8 mouse cellular contexts compared by ENCODE assay signal in genomic region chr1:95313393-95314228, GRCm38 (mm10). TPM values are rescaled to one million over a fixed set of nuclear protein-coding genes. Genes with fewer than 3 reads are reported as not detected.
DNase-seq lines count a peak whose midpoint lies in the region; ATAC-seq and TF ChIP-seq lines count a peak whose summit lies in the region.

Gene Fam174a (plus strand): TSS chr1:95313623.

- DNase-seq in c-Kit-positive CD71-negative TER-119-negative erythroid progenitor cells, embryonic 14.5 days (ENCODE audit: low read depth) = peak; percentile 81
- DNase-seq in forebrain, embryonic 10.5 days (ENCODE audit: extremely low spot score, low spot score) = peak; percentile 88
- DNase-seq in kidney, postnatal 25 days = peak; percentile 96 to 97
- DNase-seq in liver, embryonic 14.5 days (ENCODE audit: low read depth in 3 of 3, low spot score in 3 of 3) = peak; percentile 75 to 77 (median 76)
- peak; percentile 93 for DNase-seq in neural tube, embryonic 11.5 days (ENCODE audit: low spot score)
- peak; percentile 93 for DNase-seq in stomach, postnatal 0 days (ENCODE audit: low spot score)

- H3K9me3 ChIP-seq in forebrain, embryonic 10.5 days = no peaks in the 10 kb centered on the region
- H3K9me3 ChIP-seq in heart, embryonic 15.5 days (replicated peaks) = no peaks in the 10 kb centered on the region
- no peaks in the 10 kb centered on the region for H3K9me3 ChIP-seq in liver, embryonic 14.5 days (ENCODE audit: control insufficient read depth, low read length)
- no peaks in the 10 kb centered on the region for H3K9me3 ChIP-seq in neural tube, embryonic 11.5 days (ENCODE audit: control insufficient read depth, low read length)
- H3K9me3 ChIP-seq in stomach, postnatal 0 days (ENCODE audit: control insufficient read depth, low read length) = no peaks in the 10 kb centered on the region

- H3K27me3 ChIP-seq in forebrain, embryonic 10.5 days (ENCODE audit: poor library complexity, severe bottlenecking) = no peaks in the 10 kb centered on the region
- no peaks in the 10 kb centered on the region for H3K27me3 ChIP-seq in heart, embryonic 15.5 days
- no peaks in the 10 kb centered on the region for H3K27me3 ChIP-seq in liver, embryonic 14.5 days (ENCODE audit: control insufficient read depth, insufficient read depth, low read length)
- no peaks in the 10 kb centered on the region for H3K27me3 ChIP-seq in neural tube, embryonic 11.5 days (ENCODE audit: control insufficient read depth, insufficient read depth, low read length)
- H3K27me3 ChIP-seq in stomach, postnatal 0 days (ENCODE audit: control insufficient read depth, insufficient read depth, low read length) = no peaks in the 10 kb centered on the region

- peak within 1 kb of the TSS; percentile 89 for H3K27ac ChIP-seq in forebrain, embryonic 10.5 days
- H3K27ac ChIP-seq in heart, embryonic 15.5 days = peak within 1 kb of the TSS; percentile 83
- H3K27ac ChIP-seq in liver, embryonic 14.5 days = no peak within 1 kb of the TSS
- peak within 1 kb of the TSS; percentile 67 for H3K27ac ChIP-seq in neural tube, embryonic 11.5 days (ENCODE audit: low read depth, low read length)
- H3K27ac ChIP-seq in stomach, postnatal 0 days (replicated peaks) = peak within 1 kb of the TSS; percentile 91

- under 1% methylated on average over 79 of the region's 79 CpGs for WGBS in forebrain, embryonic 10.5 days
- under 1% methylated on average over 79 of the region's 79 CpGs for WGBS in heart, embryonic 15.5 days
- under 1% methylated on average over 76 of the region's 79 CpGs for WGBS in liver, embryonic 14.5 days (ENCODE audit: insufficient replicate concordance)
- WGBS in neural tube, embryonic 11.5 days = under 1% methylated on average over 75 of the region's 79 CpGs
- WGBS in stomach, postnatal 0 days = under 1% methylated on average over 67 of the region's 79 CpGs

- H3K4me3 ChIP-seq in forebrain, embryonic 10.5 days = peak within 1 kb of the TSS; percentile 93
- peak within 1 kb of the TSS; percentile 90 for H3K4me3 ChIP-seq in heart, embryonic 15.5 days
- H3K4me3 ChIP-seq in liver, embryonic 14.5 days (ENCODE audit: insufficient read depth in 1 of 2, low read depth in 2 of 2, low read length in 2 of 2) = peak within 1 kb of the TSS; percentile 65 to 81
- peak within 1 kb of the TSS; percentile 45 for H3K4me3 ChIP-seq in neural tube, embryonic 11.5 days (ENCODE audit: low read depth, low read length)
- peak within 1 kb of the TSS; percentile 91 for H3K4me3 ChIP-seq in stomach, postnatal 0 days (ENCODE audit: low read depth, low read length)

- TF ChIP-seq EP300 in liver, embryonic 14.5 days (IDR thresholded peaks at IDR 0.05; ENCODE audit: low read depth) = no peak
- TF ChIP-seq EP300 in stomach, postnatal 0 days (optimal IDR thresholded peaks at IDR 0.05) = no peak

- peak within 1 kb of the TSS; percentile 92 for H3K4me2 ChIP-seq in heart, embryonic 15.5 days
- H3K4me2 ChIP-seq in liver, embryonic 14.5 days (ENCODE audit: low read depth) = peak within 1 kb of the TSS; percentile 89
- H3K4me2 ChIP-seq in neural tube, embryonic 11.5 days (ENCODE audit: low read depth) = peak within 1 kb of the TSS; percentile 85
- peak within 1 kb of the TSS; percentile 93 for H3K4me2 ChIP-seq in stomach, postnatal 0 days (replicated peaks; ENCODE audit: low read depth)

- peaks cover 11% of the 10 kb centered on the region for H3K4me1 ChIP-seq in forebrain, embryonic 10.5 days
- H3K4me1 ChIP-seq in heart, embryonic 15.5 days (replicated peaks) = peaks cover 15% of the 10 kb centered on the region
- peaks cover 2 to 5% of the 10 kb centered on the region in 2 experiments; a peak in 3 of 4 replicates for H3K4me1 ChIP-seq in liver, embryonic 14.5 days (replicated peaks; ENCODE audit: control insufficient read depth in 2 of 2, insufficient read depth in 2 of 2, low read length in 1 of 2)
- H3K4me1 ChIP-seq in neural tube, embryonic 11.5 days (ENCODE audit: control insufficient read depth, insufficient read depth, low read length) = no peaks in the 10 kb centered on the region; the same call in 1 of the 2 replicates
- H3K4me1 ChIP-seq in stomach, postnatal 0 days (replicated peaks; ENCODE audit: control insufficient read depth, insufficient read depth) = peaks cover 3% of the 10 kb centered on the region; the same call in 1 of the 2 replicates

- ATAC-seq in CD4-positive, CD25-positive, alpha-beta regulatory T cell, adult 4 months = peak; percentile 94
- peak; percentile 99 for ATAC-seq in heart, embryonic 15.5 days (replicated peaks; ENCODE audit: insufficient number of reproducible peaks, insufficient read depth, low FRiP score, low read depth)
- ATAC-seq in liver, embryonic 14.5 days (ENCODE audit: insufficient read depth) = peak; percentile 96
- peak; percentile 98 for ATAC-seq in neural tube, embryonic 11.5 days (ENCODE audit: insufficient read depth, low FRiP score, low TSS enrichment)
- peak; percentile 100 for ATAC-seq in stomach, postnatal 0 days (ENCODE audit: low FRiP score, low TSS enrichment)

- no peak for TF ChIP-seq CTCF in liver, embryonic 14.5 days (IDR thresholded peaks at IDR 0.05; ENCODE audit: low read depth)
- no peak; the same call in 1 of the 2 replicates for TF ChIP-seq CTCF in stomach, postnatal 0 days (IDR thresholded peaks at IDR 0.05; ENCODE audit: low read depth)

- peak within 1 kb of the TSS; percentile 94 for H3K9ac ChIP-seq in heart, embryonic 15.5 days
- H3K9ac ChIP-seq in liver, embryonic 14.5 days (replicated peaks) = peak within 1 kb of the TSS; percentile 75
- peak within 1 kb of the TSS; percentile 82 for H3K9ac ChIP-seq in neural tube, embryonic 11.5 days (ENCODE audit: low read length)
- peak within 1 kb of the TSS; percentile 92 for H3K9ac ChIP-seq in stomach, postnatal 0 days (ENCODE audit: low read length)

- no peaks in the 10 kb centered on the region for H3K36me3 ChIP-seq in forebrain, embryonic 10.5 days (replicated peaks)
- H3K36me3 ChIP-seq in heart, embryonic 15.5 days = no peaks in the 10 kb centered on the region
- H3K36me3 ChIP-seq in liver, embryonic 14.5 days (replicated peaks; ENCODE audit: control insufficient read depth, insufficient read depth, low read depth) = no peaks in the 10 kb centered on the region
- H3K36me3 ChIP-seq in neural tube, embryonic 11.5 days (ENCODE audit: control insufficient read depth, insufficient read depth, low read length) = no peaks in the 10 kb centered on the region
- H3K36me3 ChIP-seq in stomach, postnatal 0 days (ENCODE audit: control insufficient read depth, insufficient read depth, low read length) = no peaks in the 10 kb centered on the region

RNA-seq across cellular contexts. Expression of gene Fam174a, which starts in this region (rescaled TPM):
- 1 to 10 TPM; 3.0 to 3.5 TPM for polyA plus RNA-seq in CD4-positive, CD25-positive, alpha-beta regulatory T cell, adult 4 months (2017; shearing (Covaris generic))
- polyA plus RNA-seq in forebrain, embryonic 10.5 days (2016; fragmentation: Nextera tagmentation; extraction: Ambion mirVana) = 14.4 and 14.6 TPM in 2 replicates
- polyA plus RNA-seq in heart, embryonic 15.5 days (2015; fragmentation: Nextera tagmentation; extraction: Ambion mirVana) = 28.2 and 29.2 TPM in 2 replicates
- 2.8 and 2.9 TPM in 2 replicates for polyA plus RNA-seq in liver, embryonic 14.5 days (2012; rRNA removed)
- polyA plus RNA-seq in liver, embryonic 14.5 days (2014; fragmentation: Nextera tagmentation; extraction: Ambion mirVana) = 7.2 and 7.6 TPM in 2 replicates
- 21.0 and 22.4 TPM in 2 replicates for polyA plus RNA-seq in neural tube, embryonic 11.5 days (2014; fragmentation: Nextera tagmentation; extraction: Ambion mirVana)
- 32.3 and 33.7 TPM in 2 replicates for polyA plus RNA-seq in stomach, postnatal 0 days (2015; fragmentation: Nextera tagmentation; extraction: Ambion mirVana)
